ENCODE assay signal across 8 mouse cellular contexts in genomic region chr14:78236144-78236543, GRCm38 (mm10).
DNase-seq lines count a peak whose midpoint lies in the region; ATAC-seq lines count a peak whose summit lies in the region.

No protein-coding gene starts in this region.

- no peak overlapping the region for H3K9ac ChIP-seq in heart, embryonic 16.5 days (ENCODE audit: low read length)

- peaks cover 4% of the 10 kb centered on the region; the same call in 1 of the 2 replicates for H3K4me1 ChIP-seq in heart, embryonic 16.5 days (ENCODE audit: control insufficient read depth, insufficient read depth, low read length)

- H3K27ac ChIP-seq in heart, embryonic 16.5 days (ENCODE audit: low read length): no peak overlapping the region

- intact Hi-C loops in left cerebral cortex, postnatal 25 days (cut with DNase I): no loop called here

- 43% methylated on average over 4 of the region's 4 CpGs for WGBS in heart, embryonic 16.5 days

- peak; percentile 81 for ATAC-seq in heart, embryonic 16.5 days (replicated peaks; ENCODE audit: extremely low read depth, insufficient read depth, low FRiP score)

- no peak overlapping the region for H3K4me3 ChIP-seq in heart, embryonic 16.5 days (ENCODE audit: low read length)

- no peaks in the 10 kb centered on the region for H3K9me3 ChIP-seq in heart, embryonic 16.5 days (replicated peaks; ENCODE audit: control insufficient read depth, low read length)

- no peaks in the 10 kb centered on the region for H3K27me3 ChIP-seq in heart, embryonic 16.5 days (ENCODE audit: control insufficient read depth, insufficient read depth, low read length)

- H3K4me2 ChIP-seq in heart, embryonic 16.5 days (ENCODE audit: low read depth, low read length): no peak overlapping the region

- H3K36me3 ChIP-seq in heart, embryonic 16.5 days (ENCODE audit: control insufficient read depth, insufficient read depth): no peaks in the 10 kb centered on the region

- DNase-seq in gastrocnemius, adult 18-20 months (ENCODE audit: low spot score): peak; percentile 9
- no peak for DNase-seq in gastrocnemius, adult 8-10 months (ENCODE audit: low spot score in 2 of 2)
- peak; percentile 92 for DNase-seq in adipocyte (ENCODE audit: low spot score)
- peak; percentile 28 to 53 for DNase-seq in lung, adult 18-20 months
- no peak for DNase-seq in thymus, postnatal 0 days (ENCODE audit: low spot score)
- no peak for DNase-seq in left cerebral cortex, postnatal 25 days (ENCODE audit: low spot score in 2 of 2)
- DNase-seq in cerebellum, adult 9-11 months: no peak

Comparison
In these comparisons a context has a peak if more than half of its experiments do, and no peak if none do; other contexts are left out.
1. DNase-seq: peak in gastrocnemius, adult 18-20 months (single experiment), adipocyte (single experiment) and lung, adult 18-20 months (2 of 2); none in gastrocnemius, adult 8-10 months (0 of 2), thymus, postnatal 0 days (single experiment), left cerebral cortex, postnatal 25 days (0 of 2) and cerebellum, adult 9-11 months (single experiment).